Mouse (Mus musculus) spleen, adult 2 months (tissue): ENCODE results near the gene Bsn.

Experiments used
- CTCF ChIP-seq: fragments of 200-500 bp; IDR thresholded peaks from 2 replicates; pipeline ENCODE4 v1.5.1; 2011; ENCODE audit warnings: mild to moderate bottlenecking, inconsistent platforms; ENCODE audit not compliant: insufficient read depth, insufficient read length, insufficient replicate concordance; ENCODE audit errors: extremely low read depth
- POLR2A ChIP-seq: fragments of 200-500 bp; IDR thresholded peaks from 2 replicates; pipeline ENCODE4 v1.6.1; 2011; ENCODE audit warnings: low read depth, low read length, inconsistent platforms

GRCm38 (mm10) chr9:108217936-108218543 lies 27.9 kb upstream of the Bsn start:
- TF ChIP-seq CTCF: no peak
- TF ChIP-seq POLR2A: no peak
